Mouse (Mus musculus) thymus, adult 2 months (tissue): ENCODE measurements around the gene Vmn1r71. TPM values are rescaled to one million over a fixed set of nuclear protein-coding genes. Genes with fewer than 3 reads are reported as not detected.
"Not testable (repeated sequence)": the region's sequence is repeated elsewhere in the genome, so short reads cannot be mapped to it uniquely, and the experiment has no call there.

Experiments
- DNase-seq: peaks from one replicate; pipeline ENCODE4 v3.0.0; 2021
- H3K27ac ChIP-seq: fragments of 200-500 bp; 2 replicates; pipeline ENCODE4 v1.5.1; 2012; ENCODE audit warnings: low read length, control low read depth; ENCODE audit not compliant: control insufficient read depth, insufficient read depth
- H3K27me3 ChIP-seq: fragments of 200-500 bp; 2 replicates; pipeline ENCODE4 v1.6.1; 2012; ENCODE audit warnings: mild to moderate bottlenecking, low read length, moderate library complexity, mixed read lengths; ENCODE audit not compliant: control insufficient read depth, insufficient read depth
- H3K36me3 ChIP-seq: fragments of 200-500 bp; 2 replicates; pipeline ENCODE4 v1.6.1; 2012; ENCODE audit warnings: mild to moderate bottlenecking, low read length, moderate library complexity; ENCODE audit not compliant: control insufficient read depth, insufficient read depth
- H3K4me1 ChIP-seq: fragments of 200-500 bp; replicated peaks from 2 replicates; pipeline ENCODE4 v1.6.1; 2012; ENCODE audit warnings: low read length; ENCODE audit not compliant: control insufficient read depth, insufficient read depth
- H3K4me3 ChIP-seq: fragments of 200-500 bp; 2 replicates; pipeline ENCODE4 v1.5.1; 2012; ENCODE audit warnings: mild to moderate bottlenecking, low read length, control low read depth, moderate library complexity; ENCODE audit not compliant: control insufficient read depth, insufficient read depth
- CTCF ChIP-seq: fragments of 200-500 bp; IDR thresholded peaks from 2 replicates; pipeline ENCODE4 v1.5.1; 2012; ENCODE audit warnings: mild to moderate bottlenecking, control low read depth, low read length, moderate library complexity, borderline replicate concordance; ENCODE audit not compliant: control insufficient read depth, poor library complexity, insufficient read depth; ENCODE audit errors: extremely low read depth
- POLR2A ChIP-seq: fragments of 200-500 bp; IDR thresholded peaks from 2 replicates; pipeline ENCODE4 v1.6.1; 2012; ENCODE audit warnings: mild to moderate bottlenecking, low read length, control low read depth, moderate library complexity; ENCODE audit not compliant: control insufficient read depth, poor library complexity, insufficient read depth; ENCODE audit errors: extremely low read depth
- polyA plus RNA-seq: library from polyadenylated mRNA; depleted of rRNA; stranded (reverse); fragments of >200 nt; gene quantifications from 2 replicates; pipeline ENCODE4 v1.2.3, GENCODE M21; 2012; rRNA removed

Gene Vmn1r71
- polyA plus RNA-seq: not detected in 2 replicates

DNA sequence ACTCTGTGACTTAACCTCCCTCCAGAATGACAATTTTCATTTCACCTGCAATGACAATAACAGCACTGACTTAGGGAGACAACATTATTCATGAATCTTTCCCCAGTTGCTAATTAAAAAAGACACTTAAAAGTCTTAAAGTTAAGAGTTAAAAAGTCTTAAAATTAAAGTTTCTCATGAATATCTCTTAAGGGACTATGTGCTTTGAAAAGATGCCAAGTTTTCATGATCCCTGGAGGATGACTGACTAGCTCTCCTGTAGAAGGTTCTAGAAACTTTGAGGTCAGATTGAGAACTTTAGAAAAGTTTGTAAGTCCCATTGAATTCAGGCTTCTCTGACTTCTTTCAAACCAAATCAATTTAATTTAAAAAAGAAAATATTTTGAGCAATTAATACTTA is at the start of gene Vmn1r71:
TSS of gene Vmn1r71 (minus strand) at position 101 of the 400 bp plus-strand sequence.
- Histone ChIP-seq H3K27ac (no peak within 1 kb of the TSS), H3K4me3 (no peak within 1 kb of the TSS), H3K27me3 (no peaks in the 10 kb centered on the region), H3K36me3 (no peaks in the 10 kb centered on the region), H3K4me1 (no peaks in the 10 kb centered on the region)
- no peak for TF ChIP-seq CTCF
- TF ChIP-seq POLR2A: no peak
- DNase-seq: no peak

DNA sequence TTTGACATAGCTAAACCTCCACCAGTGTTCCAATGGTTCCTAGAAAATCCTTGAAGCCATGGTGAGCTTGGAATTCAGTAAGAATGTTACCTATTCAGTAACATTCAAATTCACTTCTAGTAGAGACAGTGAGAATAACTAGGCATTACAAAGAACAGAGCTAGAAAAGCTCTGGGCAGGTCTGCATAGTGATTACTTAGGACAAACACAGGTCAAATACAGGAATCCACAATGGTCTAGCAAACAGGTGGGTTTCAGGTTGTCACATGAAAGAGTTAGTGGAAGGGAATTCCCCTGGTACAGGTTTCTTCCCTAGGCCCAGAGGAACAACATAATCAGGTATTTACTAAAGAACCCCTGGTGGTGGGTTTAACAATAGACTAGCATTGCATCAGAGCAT is 3.4 kb upstream of the Vmn1r71 start:
- H3K4me3 ChIP-seq, H3K27ac ChIP-seq, H3K36me3 ChIP-seq, H3K27me3 ChIP-seq, DNase-seq, H3K4me1 ChIP-seq: not testable (repeated sequence)

Other genes with a start within 250 kb of the Vmn1r71 start
- not detected in 2 replicates for gene Vmn1r68, start 195.9 kb downstream of the Vmn1r71 start, polyA plus RNA-seq
- gene Vmn1r69, start 140.7 kb downstream of the Vmn1r71 start, polyA plus RNA-seq: not detected in 2 replicates
- not detected in 2 replicates for gene Vmn1r70, start 122.8 kb downstream of the Vmn1r71 start, polyA plus RNA-seq
- gene Nlrp4b, start 66.6 kb downstream of the Vmn1r71 start, polyA plus RNA-seq: not detected in 2 replicates
- gene Zscan4b, start 150.7 kb upstream of the Vmn1r71 start, polyA plus RNA-seq: not detected in 2 replicates